Mouse (Mus musculus) adrenal gland, postnatal 36 days (tissue): ENCODE measurements around the gene 1110008P14Rik. TPM values are rescaled to one million over a fixed set of nuclear protein-coding genes. Genes with fewer than 3 reads are reported as not detected.
"Not testable (repeated sequence)": the region's sequence is repeated elsewhere in the genome, so short reads cannot be mapped to it uniquely, and the experiment has no call there.

Experiments used
- DNase-seq, 2 experiments: peaks; one replicate each; pipeline ENCODE4 v3.0.0; 2021; ENCODE audit warnings: mixed read lengths in 1 of 2
- total RNA-seq, 2 experiments: library from RNA; stranded (reverse); gene quantifications; 2 replicates each; pipeline ENCODE4 v1.2.3; 2021

Gene 1110008P14Rik
- total RNA-seq, 2 experiments from 2014 or later = 175 to 184 TPM

DNA sequence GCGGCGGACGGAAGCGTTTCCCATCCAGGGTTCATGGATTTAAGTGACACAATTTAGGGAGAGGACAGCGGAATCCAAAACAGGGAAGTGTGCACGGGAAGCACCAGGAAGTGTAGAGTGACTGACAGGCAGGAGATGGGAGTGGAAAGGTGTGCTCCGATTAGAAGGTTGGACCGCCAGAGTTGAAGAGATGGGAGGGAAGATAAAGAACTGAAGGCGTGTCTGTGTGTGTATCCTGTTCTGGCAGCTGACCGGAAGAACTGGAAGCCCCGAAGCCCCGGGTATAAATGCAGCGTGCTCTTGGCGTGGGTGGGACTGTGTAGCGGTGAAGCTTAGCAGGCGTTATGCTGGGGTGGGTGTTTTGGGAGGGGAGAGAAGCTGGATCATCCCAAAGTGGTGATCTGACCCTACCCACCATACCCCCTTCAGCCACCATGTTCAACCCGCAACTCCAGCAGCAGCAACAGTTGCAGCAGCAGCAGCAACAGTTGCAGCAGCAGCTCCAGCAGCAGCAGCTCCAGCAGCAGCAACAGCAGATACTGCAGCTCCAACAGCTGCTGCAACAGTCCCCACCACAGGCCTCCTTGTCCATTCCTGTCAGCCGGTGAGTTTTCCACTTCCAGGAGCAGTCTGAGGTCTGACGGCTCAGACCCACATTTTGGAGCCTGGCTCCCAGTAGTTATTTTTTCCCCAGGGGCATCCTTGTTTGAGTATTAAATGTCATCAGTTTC lies 18.2 kb downstream of the 1110008P14Rik start:
- DNase-seq = peak in 1 of 2 experiments; percentile 60

- peak; percentile 95 to 96 for DNase-seq
Measured at GRCm38 (mm10) chr2:32362817-32363340, 18.9 kb downstream of the 1110008P14Rik start.

DNA sequence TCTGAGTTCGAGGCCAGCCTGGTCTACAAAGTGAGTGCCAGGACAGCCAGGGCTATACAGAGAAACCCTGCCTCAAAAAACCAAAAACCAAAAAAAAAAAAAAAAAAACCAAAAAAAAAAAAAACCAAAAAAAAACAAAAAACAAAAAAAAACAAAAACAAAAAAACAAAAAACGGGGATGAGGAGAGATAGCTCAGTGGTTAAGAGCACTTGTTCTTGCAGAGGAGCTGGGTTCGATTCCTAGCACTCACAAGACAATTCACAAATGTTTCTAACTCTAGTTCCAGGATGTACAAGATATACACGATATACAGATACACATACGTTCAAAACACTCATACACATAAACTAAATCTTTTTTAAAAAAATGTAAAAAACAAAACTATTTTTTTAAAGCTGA lies 19.5 kb downstream of the 1110008P14Rik start:
- DNase-seq = not testable (repeated sequence)

DNA sequence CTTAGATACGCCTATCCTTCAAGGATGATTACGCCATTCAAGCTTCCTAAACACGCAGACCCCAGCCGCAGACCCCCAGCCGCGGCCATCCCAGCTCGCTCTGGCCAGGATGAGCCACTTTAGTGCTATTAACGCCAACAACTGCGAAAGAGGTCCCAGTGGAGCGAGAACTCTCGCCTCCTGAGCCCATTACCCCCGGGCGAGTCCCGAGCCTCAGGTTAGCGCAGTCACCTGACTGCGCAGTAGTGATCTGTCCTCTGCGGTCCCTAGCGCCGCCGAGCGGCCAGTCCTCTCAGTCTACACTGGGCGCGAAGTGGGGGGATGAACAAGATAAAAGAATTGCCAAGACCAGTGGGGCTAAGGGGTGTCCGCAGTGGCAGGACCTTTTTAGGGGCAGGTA lies 20.3 kb downstream of the 1110008P14Rik start:
- peak; percentile 79 to 87 for DNase-seq

GRCm38 (mm10) chr2:32360741-32361140 lies 21.0 kb downstream of the 1110008P14Rik start:
- DNase-seq = peak; percentile 84 to 89

DNA sequence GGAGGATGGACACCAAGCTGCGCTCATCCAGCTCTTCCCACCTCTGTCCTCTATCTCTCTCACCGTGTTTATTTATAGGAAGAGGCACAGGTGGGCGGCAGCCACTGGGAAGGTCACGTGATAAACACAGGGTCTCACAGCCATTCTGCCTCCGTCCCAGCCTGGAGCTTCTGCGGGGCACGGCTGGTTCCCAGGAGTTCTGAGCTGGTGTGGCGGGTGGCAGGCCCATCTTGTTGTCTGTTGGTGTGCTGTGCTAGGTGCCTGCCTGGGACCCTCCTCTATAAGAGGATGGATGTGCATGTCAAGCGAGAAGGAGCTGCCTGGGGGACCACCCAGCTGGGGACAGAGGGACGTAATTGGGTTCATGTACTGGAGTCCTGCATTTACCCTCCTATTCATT lies 23.4 kb downstream of the 1110008P14Rik start:
- DNase-seq = no peak

DNA sequence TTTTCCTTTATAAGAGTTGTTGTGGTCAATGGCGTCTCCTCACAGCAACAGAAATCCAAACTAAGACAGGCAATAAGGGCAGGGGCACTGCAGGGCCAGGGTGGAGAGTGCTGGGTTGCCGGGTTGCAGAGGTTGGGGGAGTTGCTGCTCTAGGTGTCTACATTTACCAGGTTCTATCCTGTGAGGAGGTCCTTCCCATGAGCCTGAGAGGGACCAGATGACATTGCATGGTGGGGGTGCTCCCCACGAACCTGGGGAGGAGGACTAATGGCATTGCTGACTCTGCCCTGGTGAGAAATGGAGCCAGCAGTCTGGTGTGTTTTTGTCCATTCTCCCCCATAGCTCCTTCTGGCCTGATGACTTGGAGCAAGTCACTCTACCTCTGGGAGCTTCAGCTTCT lies 24.0 kb downstream of the 1110008P14Rik start:
- DNase-seq = no peak

- no peak for DNase-seq
Measured at GRCm38 (mm10) chr2:32356216-32356615, 25.5 kb downstream of the 1110008P14Rik start.

GRCm38 (mm10) chr2:32354336-32354895 lies 27.3 kb downstream of the 1110008P14Rik start:
- DNase-seq = no peak

DNA sequence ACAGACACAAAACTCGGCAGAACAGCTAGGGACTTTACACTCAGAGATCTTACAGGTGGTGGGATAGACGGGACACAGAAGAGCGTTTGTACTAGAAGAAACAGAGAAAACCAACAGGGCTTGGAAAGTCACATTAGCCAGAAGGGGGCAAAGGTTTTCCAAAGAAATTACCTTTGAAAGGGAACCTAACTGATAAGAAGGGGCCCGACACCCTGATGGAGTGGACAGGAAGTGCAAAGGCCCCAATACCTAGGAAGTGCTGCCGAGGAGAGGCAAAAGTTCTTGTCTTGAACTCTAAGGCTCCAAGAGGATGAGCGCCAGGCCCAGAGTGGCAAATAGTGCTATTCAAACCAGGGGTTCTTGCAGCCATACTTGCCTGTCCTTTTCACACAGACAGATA lies 27.9 kb downstream of the 1110008P14Rik start:
- DNase-seq = no peak

DNA sequence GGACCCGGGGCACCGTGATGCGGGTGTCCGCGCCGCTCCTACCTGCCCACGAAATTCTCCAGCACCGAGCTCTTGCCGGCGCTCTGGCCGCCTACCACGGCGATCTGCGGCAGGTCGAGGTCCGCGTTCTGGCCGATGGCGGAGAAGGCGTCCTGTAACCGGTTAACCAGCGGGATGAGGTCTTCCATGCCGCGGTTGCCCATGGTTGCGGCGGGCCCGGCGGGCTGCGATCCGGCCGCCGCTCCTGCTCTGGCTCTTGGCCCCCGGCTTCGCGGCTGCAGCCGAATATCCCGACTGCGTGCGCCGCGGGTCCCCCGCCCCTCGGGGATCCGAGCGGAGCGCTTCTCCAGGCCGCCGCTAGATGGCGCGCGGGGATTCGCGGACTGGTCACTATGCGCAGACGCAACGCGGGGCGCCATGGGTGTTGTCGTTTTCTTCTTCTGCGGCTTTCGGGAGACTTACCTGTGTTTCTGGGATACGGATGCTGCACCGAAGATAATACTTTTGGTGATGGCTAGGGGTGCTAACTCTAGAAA lies 28.7 kb downstream of the 1110008P14Rik start, which contains the start of gene Dnm1:
Dnm1 (minus strand) TSS at position 332 of the 536 bp plus-strand sequence.
- peak; percentile 91 to 93 for DNase-seq

DNA sequence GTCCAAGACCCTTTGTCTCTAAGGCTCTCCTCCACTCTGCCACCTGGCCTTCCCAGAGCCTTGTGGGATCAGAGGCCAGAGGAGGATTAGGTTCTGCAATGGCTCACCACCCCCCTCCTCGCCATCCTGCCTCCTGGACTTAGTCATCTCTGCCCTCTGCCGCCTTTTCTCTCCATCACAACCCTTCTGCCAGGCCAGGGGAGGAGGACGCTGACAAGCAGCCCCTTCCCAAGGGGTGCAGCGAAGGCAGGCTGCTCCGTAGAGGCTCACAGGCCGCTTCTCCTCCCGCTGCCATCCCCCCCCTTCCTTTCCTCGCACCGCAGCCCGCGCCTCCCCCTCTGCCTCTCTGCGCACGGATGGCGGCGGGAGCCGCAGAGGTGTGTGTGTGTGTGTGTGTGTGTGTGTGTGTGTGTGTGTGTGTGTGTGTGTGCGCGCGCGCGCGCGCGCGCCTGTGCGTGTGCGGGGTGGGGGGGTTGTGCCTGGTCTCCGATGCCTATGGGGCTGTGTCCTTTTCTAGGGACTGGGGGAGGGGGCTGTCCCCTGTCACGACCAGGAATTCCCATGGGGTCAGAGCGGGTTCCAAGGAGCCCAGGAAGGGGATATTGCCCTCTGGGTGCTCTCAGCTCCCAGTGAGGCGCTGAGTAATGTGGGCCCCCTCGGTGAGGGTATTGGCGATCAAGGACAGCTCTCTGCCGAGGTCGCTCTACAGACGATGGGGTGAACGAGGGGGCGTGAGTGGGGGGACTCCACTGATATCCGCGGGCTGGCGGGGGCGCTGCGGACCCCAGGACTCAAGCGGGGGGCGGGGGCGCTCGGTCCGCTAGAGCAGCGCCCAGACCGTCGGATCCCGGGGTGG lies 29.4 kb downstream of the 1110008P14Rik start, which contains the start of gene Ciz1:
Ciz1 (plus strand) TSS at position 177 of the 856 bp plus-strand sequence.
- DNase-seq = peak; percentile 34 to 45

- DNase-seq = no peak
Measured at GRCm38 (mm10) chr2:32351471-32351961, 30.2 kb downstream of the 1110008P14Rik start.

- no peak for DNase-seq
Measured at GRCm38 (mm10) chr2:32350471-32351051, 31.2 kb downstream of the 1110008P14Rik start.

DNA sequence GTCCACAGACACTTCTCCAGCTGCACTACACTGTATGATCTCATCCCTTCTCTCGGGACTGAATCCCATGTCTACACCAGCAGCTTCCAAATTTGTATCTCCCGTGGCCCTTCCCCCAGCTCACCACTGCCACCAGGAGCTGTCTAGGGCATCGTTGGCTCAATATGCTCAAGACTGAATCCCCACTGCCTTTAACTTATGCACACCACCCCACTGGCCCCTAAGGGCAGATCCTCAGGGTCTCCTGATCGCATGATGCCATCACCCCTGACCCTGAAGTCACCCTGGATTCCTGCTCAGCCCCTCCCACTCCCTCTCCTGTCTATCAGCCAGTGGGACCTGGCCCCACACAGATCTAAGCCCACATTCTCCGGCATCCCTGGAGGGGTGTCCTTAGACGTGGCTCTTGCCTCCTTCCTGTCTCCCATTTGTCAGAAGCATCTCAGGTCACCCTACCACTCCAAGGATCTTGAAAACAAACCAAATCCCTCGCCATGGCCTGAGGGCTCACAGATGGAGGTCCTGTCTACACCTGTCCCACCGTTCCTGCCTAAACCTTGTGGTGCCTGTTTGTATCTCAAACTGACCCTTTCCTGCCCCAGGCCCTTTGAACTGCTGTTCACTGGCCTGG lies 32.0 kb downstream of the 1110008P14Rik start:
- DNase-seq = no peak

- no peak for DNase-seq
Measured at GRCm38 (mm10) chr2:32348311-32348710, 33.4 kb downstream of the 1110008P14Rik start.

GRCm38 (mm10) chr2:32347019-32347418 lies 34.7 kb downstream of the 1110008P14Rik start:
- no peak for DNase-seq

GRCm38 (mm10) chr2:32344598-32345321 lies 37.0 kb downstream of the 1110008P14Rik start:
- no peak for DNase-seq

DNA sequence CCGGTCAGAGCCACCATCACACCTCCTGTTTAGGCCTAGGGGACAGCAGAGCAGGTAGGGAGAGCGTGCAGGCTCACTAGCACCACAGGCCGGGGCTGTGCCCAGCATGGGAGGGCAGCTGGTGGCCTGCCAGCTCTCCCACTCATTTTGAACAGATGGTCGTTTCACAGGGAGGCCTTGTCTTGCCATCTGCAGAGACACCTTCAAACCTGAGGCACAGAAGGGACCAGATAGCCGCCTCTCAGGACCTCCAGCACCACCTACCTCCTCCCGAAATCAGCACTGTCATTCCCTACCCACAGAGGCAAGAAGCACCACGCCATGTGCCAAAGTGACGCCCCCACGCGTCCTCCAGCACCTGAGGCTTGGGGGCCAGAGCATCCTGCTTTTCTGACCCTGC lies 37.7 kb downstream of the 1110008P14Rik start:
- DNase-seq = no peak

- no peak for DNase-seq
Measured at GRCm38 (mm10) chr2:32343351-32343671, 38.4 kb downstream of the 1110008P14Rik start.
